Mouse (Mus musculus): ENCODE measurements around the gene Popdc3.

DNA sequence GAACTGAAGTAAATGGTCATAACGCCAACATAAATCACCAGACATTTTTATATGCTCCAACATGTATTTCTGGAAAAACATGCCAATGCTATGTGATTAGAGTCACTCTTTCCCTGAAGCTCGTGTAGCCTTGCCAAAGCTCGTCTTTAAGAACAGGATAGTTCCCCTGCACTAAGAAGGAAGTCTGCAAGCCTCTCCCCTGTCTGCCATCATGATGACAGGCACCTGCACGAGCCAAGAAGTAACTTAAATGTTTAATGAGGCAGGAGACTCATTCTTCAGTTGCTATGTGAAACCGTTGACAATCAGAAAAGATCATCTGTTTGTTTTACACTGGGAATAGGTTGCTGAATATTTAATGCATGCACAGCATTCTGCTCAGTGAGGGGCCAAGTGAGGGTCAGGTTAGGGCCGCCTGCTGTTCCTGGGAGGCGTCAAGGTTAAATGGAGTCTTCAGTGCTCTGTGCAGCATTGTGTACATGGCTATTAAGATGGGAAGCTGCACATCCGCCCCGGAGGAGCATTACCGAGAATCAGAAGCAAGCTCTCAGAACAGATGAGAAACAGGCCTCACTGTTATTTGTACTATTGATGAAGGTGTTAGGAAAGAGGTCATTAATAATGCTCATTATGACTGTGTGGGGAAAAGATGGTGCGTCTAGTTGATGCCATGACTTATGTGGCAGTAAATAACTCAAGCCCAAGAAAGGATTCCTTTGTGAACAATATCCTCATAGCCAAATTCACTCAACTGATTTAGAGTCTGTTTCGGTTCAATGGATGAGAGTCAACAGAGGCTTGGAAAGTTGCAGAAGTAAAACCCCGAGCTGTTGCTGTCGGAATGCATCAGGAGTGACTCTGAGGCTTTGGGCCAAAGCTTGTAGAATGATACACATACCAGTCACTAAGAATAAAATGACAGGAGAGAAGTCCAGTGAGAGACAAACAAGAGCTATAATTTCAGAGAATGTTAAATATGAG, 15.7 kb downstream of the Popdc3 start:
- TF ChIP-seq CTCF (IDR thresholded peaks at IDR 0.05) (no peak), POLR2A (IDR thresholded peaks at IDR 0.05; ENCODE audit: insufficient read depth, low read depth, low read length) (no peak), EP300 (IDR thresholded peaks at IDR 0.05; ENCODE audit: insufficient read depth, low read depth, low read length) (no peak)

Data from heart, adult 2 months (tissue).